Mouse (Mus musculus) forebrain, embryonic 12.5 days (tissue): ENCODE data around the gene Relch. TPM values are rescaled to one million over a fixed set of nuclear protein-coding genes. Genes with fewer than 3 reads are reported as not detected.

Experiments used
- ATAC-seq: fragments of 200-750 bp; cut with Nextera tagmentation; 2 replicates; pipeline ENCODE4 v1.8.0; 2017; ENCODE audit warnings: moderate TSS enrichment; ENCODE audit not compliant: low FRiP score
- H3K27ac ChIP-seq: fragments of 300-500 bp; sonication (generic); 2 replicates; pipeline ENCODE4 v1.5.1; 2016; ENCODE audit warnings: mild to moderate bottlenecking
- H3K27me3 ChIP-seq: fragments of 300-500 bp; sonication (generic); 2 replicates; pipeline ENCODE4 v1.6.1; 2016; ENCODE audit warnings: mild to moderate bottlenecking
- H3K36me3 ChIP-seq: fragments of 300-500 bp; sonication (generic); replicated peaks from 2 replicates; pipeline ENCODE4 v1.6.1; 2016; ENCODE audit warnings: mild to moderate bottlenecking
- H3K4me1 ChIP-seq: fragments of 300-500 bp; sonication (generic); 2 replicates; pipeline ENCODE4 v1.6.1; 2016
- H3K4me2 ChIP-seq: fragments of 300-500 bp; sonication (generic); 2 replicates; pipeline ENCODE4 v1.6.1; 2016; ENCODE audit warnings: mild to moderate bottlenecking, moderate library complexity
- H3K4me3 ChIP-seq: fragments of 300-500 bp; sonication (generic); replicated peaks from 2 replicates; pipeline ENCODE4 v1.5.1; 2016; ENCODE audit warnings: mild to moderate bottlenecking
- H3K9ac ChIP-seq: fragments of 300-500 bp; sonication (generic); 2 replicates; pipeline ENCODE4 v1.6.1; 2016; ENCODE audit warnings: mild to moderate bottlenecking
- H3K9me3 ChIP-seq: fragments of 300-500 bp; sonication (generic); 2 replicates; pipeline ENCODE4 v1.6.1; 2016
- whole genome bisulfite sequencing: fragments of 180-500 bp; shearing (Covaris S2); methylation state at CpG from one replicate; pipeline ENCODE4 v1.1.7; 2016; 5-methylcytosine and 5-hydroxymethylcytosine counted together
- polyA plus RNA-seq: library from polyadenylated mRNA; unstranded; fragments of >200 nt; fragmentation: Nextera tagmentation; extraction: Ambion mirVana; gene quantifications from 2 replicates; pipeline ENCODE4 v1.2.1, GENCODE M21; 2016

Gene Relch
- 39.8 and 40.6 TPM in 2 replicates for polyA plus RNA-seq

DNA sequence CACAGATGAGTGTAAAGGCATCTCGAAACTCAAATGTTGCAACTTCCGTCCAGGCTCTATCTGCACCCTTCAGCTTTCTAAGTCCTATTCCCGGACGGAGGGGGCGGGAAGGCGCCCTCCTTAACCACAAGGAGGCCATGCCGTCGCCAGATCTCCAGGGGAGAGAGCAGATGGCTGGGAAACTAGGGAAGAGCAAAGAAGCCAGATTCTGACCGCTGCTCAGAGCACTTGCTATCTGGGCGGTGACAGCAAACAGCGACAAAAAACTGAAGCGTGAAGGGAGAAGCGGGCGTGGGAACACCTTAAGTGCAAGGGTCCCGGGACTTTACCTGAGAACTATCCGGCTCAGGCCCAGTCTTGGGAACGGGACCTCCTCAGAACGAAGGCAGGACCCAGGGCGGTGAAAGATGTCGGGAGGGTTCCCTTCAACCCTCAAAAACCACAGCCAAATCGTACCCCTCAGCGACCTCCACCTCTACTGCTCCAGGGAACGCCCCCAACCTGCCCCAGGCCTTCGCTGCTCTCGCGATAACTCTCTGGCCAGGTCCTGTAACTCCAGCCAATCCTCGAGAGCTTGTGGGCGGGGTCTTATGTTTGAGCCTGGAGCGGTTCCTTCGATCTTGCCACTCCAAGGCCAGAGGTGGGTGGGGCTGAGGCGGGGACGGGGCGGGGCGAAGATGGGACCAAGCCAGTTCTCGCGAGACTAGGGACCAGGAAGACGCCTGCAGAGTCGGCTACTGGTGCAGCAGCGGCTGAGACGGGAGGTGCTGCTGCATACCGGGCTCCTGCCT is at the start of gene Relch, which contains the start of gene Pign:
Gene Relch, plus strand, starts transcription at position 691 of the 791 bp plus-strand sequence.
Gene Pign, minus strand, starts transcription at position 507 of the 791 bp plus-strand sequence.
- WGBS, result under 1% methylated on average over 41 of the region's 41 CpGs
- ATAC-seq, result peak; percentile 99

DNA sequence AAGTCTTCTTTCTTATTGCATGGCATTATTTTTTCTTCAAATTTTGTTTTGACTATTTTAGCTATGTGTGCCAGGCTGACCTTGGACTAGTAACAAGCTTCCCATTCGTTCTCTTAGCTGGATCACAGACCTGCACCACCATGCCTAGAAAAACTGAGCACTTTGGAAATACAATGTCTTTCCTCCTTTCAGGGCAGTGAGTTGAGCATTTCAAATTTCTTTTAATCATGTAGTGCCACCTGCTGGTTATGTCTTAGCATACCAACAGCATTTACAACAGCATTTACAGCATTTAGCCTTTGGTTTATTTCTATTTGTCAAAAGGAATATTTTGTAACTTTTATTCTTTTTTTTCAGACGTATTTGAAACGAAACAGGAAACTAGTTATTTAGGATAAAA is 33.2 kb upstream of the Relch start:
- 0 out of 2 replicates have a peak, but pooled peaks have one; percentile 30 for ATAC-seq
- 47% methylated on average over 3 of the region's 3 CpGs for WGBS
- Histone ChIP-seq H3K9ac (no peak overlapping the region), H3K27ac (no peak overlapping the region), H3K4me2 (no peak overlapping the region), H3K4me3 (no peak overlapping the region), H3K27me3 (no peaks in the 10 kb centered on the region), H3K36me3 (no peaks in the 10 kb centered on the region), H3K9me3 (no peaks in the 10 kb centered on the region), H3K4me1 (no peaks in the 10 kb centered on the region)

More for the DNA sequence above, at the start of gene Relch, which contains the start of gene Pign:
- Histone ChIP-seq H3K36me3 (peaks cover 3% of the 10 kb centered on the region; the same call in 1 of the 2 replicates), H3K9me3 (no peaks in the 10 kb centered on the region), H3K9ac (peak within 1 kb of the TSS; percentile 84), H3K27me3 (no peaks in the 10 kb centered on the region), H3K27ac (peak within 1 kb of the TSS; percentile 82), H3K4me1 (peaks cover 22% of the 10 kb centered on the region), H3K4me3 (peak within 1 kb of the TSS; percentile 92), H3K4me2 (peak within 1 kb of the TSS; percentile 88)

DNA sequence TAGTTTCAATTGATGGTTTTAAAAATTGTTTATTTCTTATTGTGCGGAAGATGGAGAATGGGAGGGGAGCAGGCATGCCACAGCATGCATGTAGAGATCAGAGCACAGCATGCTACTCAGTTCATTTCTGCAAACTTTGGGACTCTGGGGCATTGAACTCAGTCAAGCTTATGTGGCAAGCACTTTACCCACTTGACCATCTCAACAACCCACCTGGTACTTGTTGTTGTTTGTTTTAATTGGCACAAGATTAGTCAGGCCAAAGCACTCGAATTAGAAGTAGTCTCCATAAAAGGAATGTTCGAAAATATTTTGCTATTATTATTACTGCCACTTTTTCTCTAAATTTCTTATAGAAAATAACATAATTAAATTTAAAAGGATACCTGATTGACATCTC is 19.6 kb upstream of the Relch start:
- no peak for ATAC-seq
- Histone ChIP-seq H3K4me3 (no peak overlapping the region), H3K27ac (no peak overlapping the region)

DNA sequence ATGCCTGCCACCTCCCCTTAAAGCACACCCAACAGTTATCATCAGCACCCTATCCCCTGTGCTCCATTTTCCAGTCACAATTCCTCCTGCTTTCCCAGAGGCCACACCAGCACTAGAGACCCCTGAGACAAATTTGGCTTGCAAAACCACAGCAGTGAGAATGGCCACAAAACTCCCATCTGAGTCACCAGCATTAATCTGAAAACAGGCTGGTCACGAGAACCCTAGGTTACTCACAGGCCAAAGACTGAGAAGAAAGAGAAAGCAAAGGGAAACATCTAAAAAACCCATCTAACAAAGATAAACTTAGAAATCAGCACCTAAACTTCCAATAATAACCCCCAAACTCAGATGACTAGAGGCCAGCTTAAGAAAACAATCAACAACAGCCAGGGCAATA is 13.0 kb upstream of the Relch start:
- no peak overlapping the region for H3K9ac ChIP-seq
- no peak overlapping the region for H3K4me2 ChIP-seq
- H3K27ac ChIP-seq, result no peak overlapping the region
- WGBS, result 90% methylated on average over 1 of the region's 1 CpGs
- H3K36me3 ChIP-seq, result peaks cover 16% of the 10 kb centered on the region
- ATAC-seq, result no peak
- no peaks in the 10 kb centered on the region for H3K27me3 ChIP-seq
- no peaks in the 10 kb centered on the region for H3K9me3 ChIP-seq
- no peak overlapping the region for H3K4me3 ChIP-seq
- no peaks in the 10 kb centered on the region for H3K4me1 ChIP-seq

More for the DNA sequence above, 19.6 kb upstream of the Relch start:
- Histone ChIP-seq H3K36me3 (peaks cover 9% of the 10 kb centered on the region), H3K9ac (no peak overlapping the region), H3K9me3 (no peaks in the 10 kb centered on the region), H3K4me2 (no peak overlapping the region), H3K27me3 (no peaks in the 10 kb centered on the region), H3K4me1 (no peaks in the 10 kb centered on the region)
- 82% methylated on average over 3 of the region's 3 CpGs for WGBS

DNA sequence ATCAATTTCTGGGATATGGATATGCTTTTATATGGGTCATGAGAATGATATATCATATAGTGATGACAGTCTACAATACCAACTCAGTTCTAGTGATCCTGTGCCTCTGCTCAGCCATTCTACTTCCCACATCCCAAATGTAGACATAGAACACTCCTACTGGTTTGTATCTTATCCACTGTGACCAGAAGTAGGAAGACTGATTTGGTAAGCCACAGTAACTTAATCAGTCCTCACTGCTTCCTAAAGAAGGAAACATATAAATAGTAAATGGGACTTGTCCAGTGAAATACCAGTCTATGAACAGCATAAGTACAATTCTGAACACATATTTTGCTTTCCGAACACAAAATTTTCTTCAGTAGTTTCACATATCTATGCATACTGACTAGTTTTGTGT is 9.7 kb upstream of the Relch start:
- peaks cover 7% of the 10 kb centered on the region; the same call in 1 of the 2 replicates for H3K36me3 ChIP-seq
- H3K27me3 ChIP-seq, result no peaks in the 10 kb centered on the region
- H3K9me3 ChIP-seq, result no peaks in the 10 kb centered on the region
- no peak for ATAC-seq
- 90% methylated on average over 1 of the region's 1 CpGs for WGBS
- H3K4me1 ChIP-seq, result no peaks in the 10 kb centered on the region
- H3K27ac ChIP-seq, result no peak overlapping the region
- H3K9ac ChIP-seq, result no peak overlapping the region
- no peak overlapping the region for H3K4me2 ChIP-seq
- no peak overlapping the region for H3K4me3 ChIP-seq

DNA sequence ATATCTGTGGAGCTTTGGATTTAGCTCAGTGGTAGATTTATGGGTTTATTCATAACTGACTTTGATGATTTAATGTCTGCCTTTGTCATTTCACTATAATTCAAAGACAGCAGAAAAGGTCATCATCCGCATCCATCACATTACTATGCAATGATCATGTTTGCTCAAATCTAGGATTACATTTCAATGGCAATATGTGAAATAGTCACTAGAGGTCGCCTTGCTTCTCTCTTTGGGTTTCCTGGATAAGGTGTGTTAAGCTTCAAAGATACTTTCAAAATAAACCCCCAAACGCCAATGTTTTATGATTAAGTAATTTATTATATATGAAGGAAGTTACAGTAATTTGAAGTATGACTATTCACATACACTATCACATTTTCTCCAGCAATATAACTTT is 3.6 kb upstream of the Relch start:
- no peaks in the 10 kb centered on the region for H3K9me3 ChIP-seq
- no peak overlapping the region for H3K4me2 ChIP-seq
- peaks cover 8% of the 10 kb centered on the region for H3K4me1 ChIP-seq
- 28% methylated on average over 3 of the region's 3 CpGs for WGBS
- H3K9ac ChIP-seq, result no peak overlapping the region
- H3K4me3 ChIP-seq, result no peak overlapping the region
- H3K27ac ChIP-seq, result no peak overlapping the region
- no peaks in the 10 kb centered on the region for H3K36me3 ChIP-seq
- no peaks in the 10 kb centered on the region for H3K27me3 ChIP-seq
- no peak for ATAC-seq

DNA sequence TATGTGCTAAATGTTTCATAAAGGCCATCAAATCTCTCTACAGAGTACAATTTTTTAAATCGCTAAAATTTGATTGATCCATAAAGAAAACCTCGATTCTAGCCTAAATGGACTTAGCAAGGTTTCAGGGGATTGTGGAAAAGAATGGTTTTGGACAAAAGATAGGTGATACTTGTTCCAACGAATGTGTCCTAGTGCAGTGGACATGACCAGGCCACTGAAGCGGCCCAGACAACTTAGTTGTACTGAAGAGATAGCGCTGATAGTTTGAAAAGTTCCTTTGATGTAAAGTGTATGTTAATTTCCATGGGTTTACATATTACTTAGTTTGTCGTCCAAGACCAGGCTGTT is 866 bp upstream of the Relch start:
- H3K27ac ChIP-seq, result 0 out of 2 replicates have a peak overlapping the region, but pooled peaks have one; percentile 46

DNA sequence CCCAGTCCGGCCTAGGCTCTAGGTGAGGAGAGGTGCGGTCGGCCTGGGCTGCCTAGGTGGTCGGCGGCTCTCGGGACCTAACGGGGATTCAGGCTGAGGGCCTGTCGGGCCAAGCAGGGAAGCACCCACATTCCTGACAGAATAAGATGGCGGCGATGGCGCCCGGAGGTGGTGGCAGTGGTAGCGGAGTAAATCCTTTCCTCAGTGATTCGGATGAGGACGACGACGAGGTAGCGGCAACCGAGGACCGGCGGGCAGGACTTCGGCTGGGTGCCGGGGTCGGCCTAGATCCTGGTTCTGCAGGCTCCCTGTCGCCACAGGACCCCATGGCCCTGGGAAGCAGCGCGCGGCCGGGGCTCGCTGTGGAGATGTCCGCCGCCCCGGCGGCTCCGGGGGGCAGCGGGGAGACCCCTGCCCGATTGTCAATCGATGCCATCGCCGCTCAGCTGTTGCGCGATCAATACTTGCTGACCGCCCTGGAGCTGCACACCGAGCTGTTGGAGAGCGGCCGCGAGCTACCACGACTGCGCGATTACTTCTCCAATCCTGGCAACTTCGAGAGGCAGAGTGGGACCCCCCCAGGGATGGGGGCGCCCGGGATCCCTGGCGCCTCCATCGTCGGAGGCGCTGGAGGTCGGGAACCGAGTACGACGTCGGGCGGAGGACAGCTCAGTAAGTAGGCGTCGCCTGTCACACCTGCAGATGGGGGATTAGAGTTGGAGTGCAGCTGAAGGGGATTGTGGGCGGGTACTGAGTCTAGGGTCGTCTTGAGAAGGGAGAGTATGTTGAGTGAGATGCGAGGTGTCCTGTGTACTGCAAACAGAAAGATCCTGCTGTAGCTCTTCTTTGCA is 526 bp downstream of the Relch start:
- H3K9ac ChIP-seq, result peak overlapping the region; percentile 84
- peak overlapping the region; percentile 92 for H3K4me3 ChIP-seq
- peak overlapping the region; percentile 82 for H3K27ac ChIP-seq
- peak overlapping the region; percentile 88 for H3K4me2 ChIP-seq
- H3K9me3 ChIP-seq, result no peaks in the 10 kb centered on the region
- WGBS, result under 1% methylated on average over 68 of the region's 68 CpGs
- peak; percentile 47 for ATAC-seq
- peaks cover 3% of the 10 kb centered on the region; the same call in 1 of the 2 replicates for H3K36me3 ChIP-seq
- peaks cover 22% of the 10 kb centered on the region for H3K4me1 ChIP-seq
- H3K27me3 ChIP-seq, result no peaks in the 10 kb centered on the region

More for the DNA sequence above, 866 bp upstream of the Relch start:
- H3K9me3 ChIP-seq, result no peaks in the 10 kb centered on the region
- H3K36me3 ChIP-seq, result peaks cover 3% of the 10 kb centered on the region; the same call in 1 of the 2 replicates
- no peak for ATAC-seq
- peak overlapping the region; percentile 72 for H3K4me2 ChIP-seq
- 12% methylated on average over 6 of the region's 6 CpGs for WGBS
- peaks cover 22% of the 10 kb centered on the region for H3K4me1 ChIP-seq
- H3K4me3 ChIP-seq, result peak overlapping the region; percentile 92
- peak overlapping the region; percentile 69 for H3K9ac ChIP-seq
- no peaks in the 10 kb centered on the region for H3K27me3 ChIP-seq

DNA sequence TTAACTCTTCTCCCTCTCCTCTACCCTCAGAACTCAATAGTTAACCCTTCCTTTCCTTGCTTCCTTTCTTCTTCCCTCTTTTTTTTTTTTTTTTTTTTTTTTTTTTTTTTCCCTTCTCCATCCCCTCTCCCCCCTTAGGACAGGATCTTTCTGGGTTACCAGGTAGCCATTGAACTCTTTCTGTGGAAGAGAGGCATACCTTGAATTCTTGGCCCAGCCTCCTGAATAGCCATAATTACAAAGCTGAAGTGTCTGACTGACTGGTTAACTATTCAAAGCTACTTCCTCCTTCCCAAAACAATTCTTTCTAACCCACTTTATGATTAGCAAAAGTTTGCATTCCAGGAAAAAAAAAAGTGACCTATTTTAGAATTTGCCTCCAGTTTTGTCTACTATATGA is 6.0 kb downstream of the Relch start:
- no peak for ATAC-seq
- H3K27me3 ChIP-seq, result no peaks in the 10 kb centered on the region
- no peaks in the 10 kb centered on the region for H3K9me3 ChIP-seq
- H3K9ac ChIP-seq, result no peak overlapping the region
- H3K4me3 ChIP-seq, result no peak overlapping the region
- H3K36me3 ChIP-seq, result peaks cover 3% of the 10 kb centered on the region; the same call in 1 of the 2 replicates
- peaks cover 17% of the 10 kb centered on the region for H3K4me1 ChIP-seq
- H3K4me2 ChIP-seq, result no peak overlapping the region
- H3K27ac ChIP-seq, result no peak overlapping the region

DNA sequence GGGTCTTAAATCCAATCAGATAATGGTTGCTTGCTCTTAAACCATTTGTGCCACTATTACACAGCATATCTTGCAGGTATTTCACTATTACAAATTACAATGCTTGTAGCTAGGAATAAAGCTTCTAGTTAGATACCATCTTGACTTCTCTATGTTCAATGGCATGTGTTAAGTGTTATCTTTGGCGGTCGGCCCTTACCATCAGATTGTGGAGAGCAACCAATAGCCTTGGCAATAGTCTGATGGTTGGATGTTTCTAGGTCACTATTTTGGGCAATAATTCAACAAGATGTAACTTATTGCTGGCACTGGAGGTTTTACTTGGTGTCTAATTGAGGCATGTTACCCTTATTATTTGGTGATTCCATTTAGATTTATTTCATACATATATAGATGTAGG is 11.1 kb downstream of the Relch start:
- no peaks in the 10 kb centered on the region for H3K9me3 ChIP-seq
- H3K9ac ChIP-seq, result no peak overlapping the region
- no peak overlapping the region for H3K4me3 ChIP-seq
- 93% methylated on average over 2 of the region's 2 CpGs for WGBS
- no peaks in the 10 kb centered on the region for H3K4me1 ChIP-seq
- no peak overlapping the region for H3K4me2 ChIP-seq
- no peaks in the 10 kb centered on the region for H3K27me3 ChIP-seq
- no peaks in the 10 kb centered on the region for H3K36me3 ChIP-seq
- H3K27ac ChIP-seq, result no peak overlapping the region
- ATAC-seq, result no peak

DNA sequence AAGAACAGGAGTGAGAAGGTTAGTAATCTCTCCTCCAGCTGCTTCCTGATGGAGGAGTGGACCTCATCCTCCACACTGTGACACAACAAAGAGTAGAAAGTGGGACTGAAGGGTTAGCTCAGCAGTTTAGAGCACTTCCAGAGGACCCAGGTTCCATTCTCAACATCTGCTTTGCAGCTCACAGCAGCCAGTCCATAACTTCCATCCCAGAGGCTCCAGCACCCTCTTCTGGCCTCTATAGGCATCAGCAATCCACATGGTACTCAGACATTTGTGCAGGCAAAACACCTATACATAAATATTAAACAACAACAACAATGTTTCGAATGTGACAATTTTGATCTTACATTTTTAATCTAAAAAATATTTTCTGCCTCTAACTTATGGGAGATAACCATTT is 16.9 kb downstream of the Relch start:
- ATAC-seq, result no peak
- no peaks in the 10 kb centered on the region for H3K27me3 ChIP-seq
- H3K9me3 ChIP-seq, result no peaks in the 10 kb centered on the region
- no peaks in the 10 kb centered on the region for H3K36me3 ChIP-seq
- no peak overlapping the region for H3K9ac ChIP-seq
- no peak overlapping the region for H3K4me3 ChIP-seq
- no peaks in the 10 kb centered on the region for H3K4me1 ChIP-seq
- H3K27ac ChIP-seq, result no peak overlapping the region
- 78% methylated on average over 1 of the region's 1 CpGs for WGBS
- no peak overlapping the region for H3K4me2 ChIP-seq

DNA sequence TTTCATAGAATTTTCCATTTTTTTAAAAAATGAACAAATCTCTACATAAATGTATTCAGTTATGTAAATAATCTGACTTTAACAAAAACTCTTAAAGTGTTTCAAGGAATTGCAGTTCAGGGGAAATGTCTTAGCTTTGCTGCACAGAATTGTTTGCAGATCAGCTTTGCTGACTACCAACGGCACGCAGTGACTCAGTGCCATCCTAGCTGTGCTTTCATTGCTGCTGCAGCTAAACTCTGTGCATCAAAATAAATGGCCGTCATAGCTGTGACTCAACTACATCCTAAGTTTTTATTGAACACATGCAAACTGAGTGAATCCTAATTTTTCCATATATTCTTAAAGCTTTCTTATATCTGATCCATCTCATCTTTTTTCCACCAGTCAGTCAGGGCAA is 21.8 kb downstream of the Relch start:
- no peak overlapping the region for H3K9ac ChIP-seq
- no peak overlapping the region for H3K4me3 ChIP-seq
- H3K27ac ChIP-seq, result no peak overlapping the region
- WGBS, result 84% methylated on average over 3 of the region's 3 CpGs
- H3K27me3 ChIP-seq, result no peaks in the 10 kb centered on the region
- no peaks in the 10 kb centered on the region for H3K36me3 ChIP-seq
- no peaks in the 10 kb centered on the region for H3K9me3 ChIP-seq
- H3K4me1 ChIP-seq, result no peaks in the 10 kb centered on the region
- ATAC-seq, result no peak
- no peak overlapping the region for H3K4me2 ChIP-seq
